Mouse (Mus musculus): ENCODE measurements at regions not wholly inside any gene's neighbourhood (a gene's known extent, or its start where the extent isn't known, plus 50 kb on each side); places are given as distances from the start of the nearest gene placed in this dataset.

DNA sequence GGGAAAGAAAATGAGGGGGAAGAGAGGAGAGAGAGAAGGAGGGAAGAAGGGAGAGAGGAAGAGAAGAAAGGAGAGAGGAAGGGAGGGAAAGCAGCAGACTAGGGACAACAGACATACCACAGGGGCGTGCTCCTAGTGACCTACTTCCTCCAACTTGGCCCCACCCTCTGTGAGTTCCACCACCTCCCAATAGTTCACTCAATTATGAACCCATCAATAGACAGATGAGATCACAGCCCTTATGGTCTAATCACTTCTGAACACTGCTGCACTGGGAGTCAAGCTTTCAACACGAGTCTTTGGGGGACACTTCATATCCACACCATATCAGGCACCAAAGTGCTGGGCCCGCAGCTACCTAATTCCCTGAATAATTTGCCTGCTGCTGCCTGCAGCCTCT lies 110.7 kb downstream of the Bms1 start:
- no peaks in the 10 kb centered on the region for H3K4me1 ChIP-seq (ENCODE audit: control insufficient read depth in 1 of 2, insufficient read depth in 2 of 2)
- H3K4me2 ChIP-seq (ENCODE audit: insufficient read depth, low read depth, poor library complexity, severe bottlenecking) = no peak overlapping the region
- no peaks in the 10 kb centered on the region for H3K9me3 ChIP-seq (replicated peaks; ENCODE audit: low read length)
- H3K36me3 ChIP-seq (replicated peaks in 1 of 2; ENCODE audit: control insufficient read depth in 1 of 2, insufficient read depth in 1 of 2, low read length in 1 of 2) = no peaks in the 10 kb centered on the region
- dilution Hi-C loops (cut with MboI; ENCODE audit: extremely low pct_ligation_motif_present, extremely low pct_unique_long_range_greater_than_20kb, low sequenced_read_pairs) = no loop called here
- in situ Hi-C loops (cut with MboI; ENCODE audit: low pct_ligation_motif_present, low pct_unique_long_range_greater_than_20kb, low sequenced_read_pairs) = no loop called here
- H3K9ac ChIP-seq (ENCODE audit: insufficient read depth, low read depth) = no peak overlapping the region
- H3K27ac ChIP-seq (ENCODE audit: insufficient read depth, low read depth) = no peak overlapping the region
- TF ChIP-seq SIN3A (IDR thresholded peaks at IDR 0.05; ENCODE audit: low read length) (no peak), MXI1 (IDR thresholded peaks at IDR 0.05; ENCODE audit: low read depth, low read length) (no peak), RAD21 (IDR thresholded peaks at IDR 0.05; ENCODE audit: low read depth, low read length) (no peak), JUN (IDR thresholded peaks at IDR 0.05; ENCODE audit: insufficient read depth, low read depth, low read length) (no peak), JUND (conservative IDR thresholded peaks at IDR 0.05; ENCODE audit: low read depth, low read length) (no peak), TBP (conservative IDR thresholded peaks at IDR 0.05; ENCODE audit: low read depth, low read length) (no peak), ELF1 (IDR thresholded peaks at IDR 0.05; ENCODE audit: low read depth, low read length) (no peak), MAZ (IDR thresholded peaks at IDR 0.05; ENCODE audit: low read depth, low read length) (no peak), HCFC1 (IDR thresholded peaks at IDR 0.05; ENCODE audit: low read depth, low read length) (no peak), CTCF (conservative IDR thresholded peaks at IDR 0.05 in 1 of 2, IDR thresholded peaks at IDR 0.05 in 1 of 2; ENCODE audit: low read depth in 2 of 2, low read length in 2 of 2) (no peak), MEF2A (IDR thresholded peaks at IDR 0.05; ENCODE audit: borderline replicate concordance, low read depth, low read length) (no peak), USF1 (IDR thresholded peaks at IDR 0.05; ENCODE audit: low read depth, low read length) (no peak), GABPA (IDR thresholded peaks at IDR 0.05; ENCODE audit: insufficient replicate concordance, low read depth, low read length) (no peak), MAX (IDR thresholded peaks at IDR 0.05; ENCODE audit: low read length) (no peak), POLR2A (IDR thresholded peaks at IDR 0.05; ENCODE audit: low read depth, low read length) (no peak), ZMIZ1 (IDR thresholded peaks at IDR 0.05; ENCODE audit: low read depth, low read length) (no peak), CHD1 (IDR thresholded peaks at IDR 0.05; ENCODE audit: low read depth, low read length) (no peak), PAX5 (IDR thresholded peaks at IDR 0.05; ENCODE audit: low read length) (no peak), NELFE (IDR thresholded peaks at IDR 0.05; ENCODE audit: low read depth, low read length) (no peak)
- H3K4me3 ChIP-seq (replicated peaks in 1 of 3; ENCODE audit: low read depth in 2 of 3, low read length in 2 of 3, poor library complexity in 1 of 3) = no peak overlapping the region
- H3K27me3 ChIP-seq (replicated peaks) = peaks cover 76% of the 10 kb centered on the region
- DNase-seq (ENCODE audit: extremely low read depth) = no peak
- H3K79me2 ChIP-seq (replicated peaks; ENCODE audit: control insufficient read depth, extremely low read depth, insufficient read depth, poor library complexity, severe bottlenecking) = no peaks in the 10 kb centered on the region

DNA sequence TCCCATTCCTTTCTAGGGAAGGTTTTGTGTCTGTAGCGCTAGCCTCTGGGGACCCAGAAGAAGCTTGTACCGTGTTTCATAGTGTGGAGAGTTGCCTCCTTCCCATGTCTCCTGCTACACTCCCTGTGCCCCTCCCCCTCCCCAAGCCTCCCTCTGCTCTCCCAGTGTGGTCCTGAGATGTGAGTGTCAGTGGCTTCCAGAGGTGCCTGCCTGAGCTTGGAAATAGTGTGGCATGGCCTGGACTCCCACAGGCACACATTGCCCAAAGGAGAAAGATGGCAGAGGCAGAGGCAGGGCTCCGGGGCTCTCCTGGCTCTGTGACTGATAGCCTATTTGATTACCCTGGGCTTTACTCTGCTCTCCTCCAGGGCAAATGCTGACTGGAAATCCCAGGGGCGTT lies 110.0 kb upstream of the Ret start:
- TF ChIP-seq KAT2A (IDR thresholded peaks at IDR 0.05; ENCODE audit: insufficient replicate concordance, low read length) (no peak), ELF1 (IDR thresholded peaks at IDR 0.05; ENCODE audit: low read depth, low read length) (no peak), GABPA (IDR thresholded peaks at IDR 0.05; ENCODE audit: insufficient replicate concordance, low read depth, low read length) (no peak)
- H3K27me3 ChIP-seq (replicated peaks) = peaks cover 75% of the 10 kb centered on the region
- in situ Hi-C loops (cut with MboI; ENCODE audit: low pct_ligation_motif_present, low pct_unique_long_range_greater_than_20kb, low sequenced_read_pairs) (no loop called here), dilution Hi-C loops (cut with MboI; ENCODE audit: extremely low pct_ligation_motif_present, extremely low pct_unique_long_range_greater_than_20kb, low sequenced_read_pairs) (no loop called here)
- H3K27ac ChIP-seq (ENCODE audit: insufficient read depth, low read depth) = no peak overlapping the region
- H3K4me3 ChIP-seq (replicated peaks in 1 of 3; ENCODE audit: low read depth in 2 of 3, low read length in 2 of 3, poor library complexity in 1 of 3) = no peak overlapping the region
- no peak overlapping the region for H3K9ac ChIP-seq (ENCODE audit: insufficient read depth, low read depth)
- no peak for DNase-seq (ENCODE audit: extremely low read depth)
- H3K79me2 ChIP-seq (replicated peaks; ENCODE audit: control insufficient read depth, extremely low read depth, insufficient read depth, poor library complexity, severe bottlenecking) = no peaks in the 10 kb centered on the region
- no peaks in the 10 kb centered on the region for H3K9me3 ChIP-seq (replicated peaks; ENCODE audit: low read length)
- no peak overlapping the region for H3K4me2 ChIP-seq (ENCODE audit: insufficient read depth, low read depth, poor library complexity, severe bottlenecking)
- no peaks in the 10 kb centered on the region for H3K36me3 ChIP-seq (replicated peaks in 1 of 2; ENCODE audit: control insufficient read depth in 1 of 2, insufficient read depth in 1 of 2, low read length in 1 of 2)
- H3K4me1 ChIP-seq (ENCODE audit: control insufficient read depth in 1 of 2, insufficient read depth in 2 of 2) = no peaks in the 10 kb centered on the region
